Mouse (Mus musculus) liver, embryonic 13.5 days (tissue): ENCODE data around the gene Fbxw2. TPM values are rescaled to one million over a fixed set of nuclear protein-coding genes. Genes with fewer than 3 reads are reported as not detected.
"Not testable (repeated sequence)": the region's sequence is repeated elsewhere in the genome, so short reads cannot be mapped to it uniquely, and the experiment has no call there.

Experiments used
- ATAC-seq: fragments of 200-750 bp; cut with Nextera tagmentation; 2 replicates; pipeline ENCODE4 v1.8.0; 2017; ENCODE audit warnings: low read depth, mild to moderate bottlenecking, moderate number of reproducible peaks, moderate library complexity
- DNase-seq: peaks from one replicate; pipeline ENCODE4 v3.0.0; 2022
- H3K27ac ChIP-seq: fragments of 300-500 bp; sonication (generic); 2 replicates; pipeline ENCODE4 v1.5.1; 2015; ENCODE audit warnings: moderate library complexity, mild to moderate bottlenecking, inconsistent platforms
- H3K27me3 ChIP-seq: fragments of 300-500 bp; sonication (generic); 2 replicates; pipeline ENCODE4 v1.6.1; 2015; ENCODE audit warnings: mild to moderate bottlenecking, inconsistent platforms
- H3K36me3 ChIP-seq: fragments of 300-500 bp; sonication (generic); 2 replicates; pipeline ENCODE4 v1.6.1; 2015; ENCODE audit warnings: mild to moderate bottlenecking, inconsistent platforms
- H3K4me1 ChIP-seq: fragments of 300-500 bp; sonication (generic); replicated peaks from 2 replicates; pipeline ENCODE4 v1.6.1; 2015; ENCODE audit warnings: inconsistent platforms
- H3K4me2 ChIP-seq: fragments of 300-500 bp; sonication (generic); 2 replicates; pipeline ENCODE4 v1.6.1; 2015; ENCODE audit warnings: inconsistent platforms, mild to moderate bottlenecking, moderate library complexity
- H3K4me3 ChIP-seq: fragments of 300-500 bp; sonication (generic); replicated peaks from 2 replicates; pipeline ENCODE4 v1.5.1; 2015; ENCODE audit warnings: mild to moderate bottlenecking, inconsistent platforms
- H3K9ac ChIP-seq: fragments of 300-500 bp; sonication (generic); 2 replicates; pipeline ENCODE4 v1.6.1; 2015; ENCODE audit warnings: mild to moderate bottlenecking, inconsistent platforms
- H3K9me3 ChIP-seq: fragments of 300-500 bp; sonication (generic); replicated peaks from 2 replicates; pipeline ENCODE4 v1.6.1; 2016; ENCODE audit warnings: inconsistent platforms
- WGBS: fragments of 180-500 bp; shearing (Covaris S2); methylation state at CpG from one replicate; pipeline ENCODE4 v1.1.7; 2015; ENCODE audit not compliant: insufficient replicate concordance; 5-methylcytosine and 5-hydroxymethylcytosine counted together
- polyA plus RNA-seq: library from polyadenylated mRNA; unstranded; fragments of >200 nt; fragmentation: Nextera tagmentation; extraction: Ambion mirVana; gene quantifications from 2 replicates; pipeline ENCODE4 v1.2.1, GENCODE M21; 2015

The Fbxw2 gene
- polyA plus RNA-seq, 1 experiment from 2014 or later: 57.7 TPM

DNA sequence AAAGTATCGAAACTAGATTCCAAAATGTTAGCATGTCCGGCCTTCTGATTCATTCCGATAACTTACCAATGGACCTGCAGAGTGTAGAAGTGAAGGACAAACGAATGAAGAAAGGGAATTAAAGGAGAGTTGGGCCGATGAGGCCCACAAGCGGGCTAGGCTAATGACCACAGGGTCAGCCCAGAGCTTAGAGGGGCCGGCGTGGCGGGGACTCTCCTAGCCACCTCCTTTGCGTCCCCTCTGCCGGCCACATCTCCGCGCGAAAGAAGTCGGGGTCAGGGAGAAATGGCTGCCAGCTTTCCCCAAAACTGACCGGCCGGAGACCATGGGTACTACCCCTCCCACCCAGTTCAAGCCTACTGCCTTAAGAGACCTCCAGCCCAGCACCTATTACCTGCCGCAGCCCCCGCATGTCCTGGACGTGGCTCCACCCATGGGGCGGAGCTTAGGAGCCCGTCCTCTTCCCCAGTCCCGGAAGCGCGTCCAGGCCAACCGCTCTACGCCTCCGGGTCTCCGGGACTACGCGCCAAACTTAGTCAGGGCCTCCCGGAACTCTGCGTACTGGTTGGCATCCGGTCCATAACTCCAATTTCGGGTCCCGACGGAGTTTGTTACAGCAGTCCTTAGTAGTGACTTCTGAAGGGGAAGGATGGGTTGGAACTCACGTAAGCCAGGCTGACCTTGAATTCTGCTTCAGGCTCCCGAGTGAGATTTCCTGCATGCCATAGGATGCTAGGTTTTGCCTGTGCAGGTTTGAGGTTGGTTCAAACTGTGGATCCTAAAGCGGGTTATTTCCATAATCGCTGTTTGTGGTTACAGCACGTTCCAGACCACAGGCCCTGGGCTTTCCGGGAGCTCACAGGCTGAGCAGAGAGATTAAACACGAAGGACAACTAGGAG lies 26.5 kb downstream of the Fbxw2 start, which contains the start of gene Rabepk:
Gene Rabepk (minus strand): TSS at position 556 of the 900 bp plus-strand sequence.
- Histone ChIP-seq H3K9ac (peak within 1 kb of the TSS; percentile 88), H3K27ac (peak within 1 kb of the TSS; percentile 87), H3K4me1 (peaks cover 47% of the 10 kb centered on the region), H3K36me3 (peaks cover 26% of the 10 kb centered on the region), H3K4me2 (peak within 1 kb of the TSS; percentile 84), H3K4me3 (peak within 1 kb of the TSS; percentile 74), H3K27me3 (no peaks in the 10 kb centered on the region), H3K9me3 (no peaks in the 10 kb centered on the region)
- ATAC-seq: peak; percentile 77
- DNase-seq: peak; percentile 86
- WGBS: 2% methylated on average over 44 of the region's 44 CpGs

DNA sequence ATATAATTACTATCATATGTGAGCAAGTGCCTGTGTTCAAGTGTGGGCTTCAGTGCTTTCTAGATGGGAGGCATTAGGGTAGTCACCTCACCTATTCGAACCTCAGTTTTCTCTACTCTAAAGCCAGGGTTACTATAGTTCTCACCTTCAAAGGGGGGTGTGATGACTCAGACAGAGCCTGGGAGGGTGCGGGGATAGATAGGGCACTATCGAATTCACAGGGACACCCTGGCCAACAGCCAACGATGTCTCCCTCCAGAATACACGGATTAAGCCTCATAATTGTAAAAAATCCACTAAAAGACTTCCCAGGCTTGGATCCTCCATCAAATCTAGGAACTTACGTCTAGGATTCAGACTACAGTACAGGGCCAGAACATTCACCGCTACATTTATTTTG lies 30.7 kb downstream of the Fbxw2 start:
- H3K9me3 ChIP-seq: no peaks in the 10 kb centered on the region
- ATAC-seq (no peak), DNase-seq (no peak)
- peaks cover 22% of the 10 kb centered on the region for H3K4me1 ChIP-seq
- H3K27ac ChIP-seq: no peak overlapping the region
- no peak overlapping the region for H3K4me3 ChIP-seq
- no peaks in the 10 kb centered on the region for H3K27me3 ChIP-seq
- WGBS: 81% methylated on average over 7 of the region's 7 CpGs
- no peak overlapping the region for H3K9ac ChIP-seq
- no peak overlapping the region for H3K4me2 ChIP-seq
- peaks cover 38% of the 10 kb centered on the region for H3K36me3 ChIP-seq

DNA sequence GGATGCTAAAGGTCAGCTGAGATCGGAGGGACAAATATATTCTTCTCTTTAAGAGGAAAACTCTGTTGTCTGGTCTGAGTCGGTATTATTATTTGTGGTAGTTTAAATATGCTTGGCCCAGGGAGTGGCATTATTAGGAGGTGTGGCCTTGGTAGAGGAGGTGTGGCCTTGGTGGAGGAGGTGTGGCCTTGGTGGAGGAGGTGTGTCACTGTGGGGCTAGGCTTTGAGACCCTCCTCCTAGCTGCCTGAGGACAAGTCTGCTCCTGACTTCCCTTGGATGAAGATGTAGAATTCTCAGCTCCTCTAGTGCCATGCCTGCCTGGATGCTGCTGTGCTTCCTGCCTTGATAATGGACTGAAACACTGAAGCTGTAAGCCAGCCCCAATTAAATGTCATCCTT lies 31.6 kb downstream of the Fbxw2 start:
- H3K4me2 ChIP-seq: no peak overlapping the region
- no peaks in the 10 kb centered on the region for H3K27me3 ChIP-seq

DNA sequence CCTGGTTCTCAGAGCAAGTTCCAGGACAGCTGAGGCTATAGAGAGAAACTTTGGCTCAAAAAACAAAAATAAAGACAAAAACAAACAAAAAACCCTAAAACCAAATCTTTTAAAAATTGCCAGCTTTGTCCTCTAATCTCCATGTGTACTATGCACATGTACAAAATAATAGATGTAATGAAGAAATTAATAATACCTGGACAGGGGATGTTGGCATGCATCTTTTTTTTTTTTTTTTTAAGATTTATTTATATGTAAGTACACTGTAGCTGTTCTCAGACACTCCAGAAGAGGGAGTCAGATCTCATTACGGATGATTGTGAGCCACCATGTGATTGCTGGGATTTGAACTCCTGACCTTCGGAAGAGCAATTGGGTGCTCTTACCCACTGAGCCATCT lies 33.6 kb downstream of the Fbxw2 start:
- not testable (repeated sequence) for DNase-seq, H3K4me2 ChIP-seq, H3K4me1 ChIP-seq, H3K9me3 ChIP-seq, H3K27me3 ChIP-seq, H3K27ac ChIP-seq, H3K4me3 ChIP-seq, H3K9ac ChIP-seq, ATAC-seq
- WGBS: 85% methylated on average over 2 of the region's 2 CpGs
- H3K36me3 ChIP-seq: peaks cover 55% of the 10 kb centered on the region

More for the DNA sequence above, 31.6 kb downstream of the Fbxw2 start:
- DNase-seq: no peak
- H3K4me1 ChIP-seq: peaks cover 17% of the 10 kb centered on the region
- H3K36me3 ChIP-seq: peaks cover 42% of the 10 kb centered on the region
- no peaks in the 10 kb centered on the region for H3K9me3 ChIP-seq
- H3K4me3 ChIP-seq: no peak overlapping the region
- H3K9ac ChIP-seq: no peak overlapping the region
- WGBS: 95% methylated on average over 2 of the region's 2 CpGs
- no peak for ATAC-seq
- no peak overlapping the region for H3K27ac ChIP-seq

DNA sequence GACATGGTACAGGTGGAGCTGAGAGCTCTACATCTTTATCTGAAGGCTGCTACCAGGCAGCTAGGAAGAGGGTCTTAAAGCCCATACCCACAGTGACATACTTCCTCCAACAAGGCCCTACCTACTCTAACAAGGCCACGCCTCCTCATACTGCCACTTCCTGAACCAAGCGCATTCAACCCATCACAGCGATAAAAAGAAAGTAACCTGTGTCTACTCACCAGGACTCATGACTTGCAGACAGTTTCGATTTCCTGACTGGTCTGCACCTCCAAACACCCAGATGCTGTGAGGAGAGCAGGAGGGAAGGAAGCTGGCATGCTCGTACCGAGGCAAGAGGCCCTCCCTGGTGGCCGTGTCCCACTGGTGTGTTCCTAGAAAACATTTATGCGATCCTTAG lies 35.8 kb downstream of the Fbxw2 start:
- H3K9ac ChIP-seq: no peak overlapping the region
- ATAC-seq (no peak), DNase-seq (no peak)
- H3K4me2 ChIP-seq: no peak overlapping the region
- H3K4me1 ChIP-seq: 0 out of 2 replicates have a peak, but pooled peaks cover 3% of the 10 kb centered on the region
- H3K36me3 ChIP-seq: peaks cover 60% of the 10 kb centered on the region
- H3K27ac ChIP-seq: 0 out of 2 replicates have a peak overlapping the region, but pooled peaks have one; percentile 30
- H3K9me3 ChIP-seq: no peaks in the 10 kb centered on the region
- H3K4me3 ChIP-seq: no peak overlapping the region
- H3K27me3 ChIP-seq: no peaks in the 10 kb centered on the region
- WGBS: 65% methylated on average over 8 of the region's 8 CpGs

DNA sequence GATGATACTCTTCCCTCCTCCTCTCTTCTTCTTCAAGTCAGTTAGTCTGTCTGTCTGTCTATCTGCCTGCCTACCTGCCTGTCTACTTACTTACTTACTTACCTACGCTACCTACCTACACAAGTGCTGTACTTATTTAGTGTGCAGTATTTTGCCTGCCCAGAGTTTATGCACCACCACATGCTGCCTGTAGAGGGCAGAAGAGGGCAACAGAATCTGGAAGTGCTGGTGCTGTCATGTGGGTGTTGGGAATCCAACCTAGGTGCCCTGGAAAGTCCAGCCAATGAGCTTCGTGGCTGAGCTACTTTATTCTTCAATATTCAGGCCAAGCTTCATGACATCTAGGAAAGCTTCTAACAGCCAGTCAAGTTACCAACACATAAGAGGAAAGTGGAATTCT lies 42.0 kb downstream of the Fbxw2 start:
- Histone ChIP-seq H3K4me3 (no peak overlapping the region), H3K9me3 (no peaks in the 10 kb centered on the region), H3K9ac (peak overlapping the region; percentile 66; the same call in 1 of the 2 replicates), H3K27ac (peak overlapping the region; percentile 99), H3K4me2 (no peak overlapping the region), H3K4me1 (peaks cover 39% of the 10 kb centered on the region), H3K27me3 (no peaks in the 10 kb centered on the region), H3K36me3 (peaks cover 75% of the 10 kb centered on the region)
- DNase-seq (peak; percentile 70), ATAC-seq (no peak)
- WGBS: 51% methylated on average over 2 of the region's 2 CpGs

DNA sequence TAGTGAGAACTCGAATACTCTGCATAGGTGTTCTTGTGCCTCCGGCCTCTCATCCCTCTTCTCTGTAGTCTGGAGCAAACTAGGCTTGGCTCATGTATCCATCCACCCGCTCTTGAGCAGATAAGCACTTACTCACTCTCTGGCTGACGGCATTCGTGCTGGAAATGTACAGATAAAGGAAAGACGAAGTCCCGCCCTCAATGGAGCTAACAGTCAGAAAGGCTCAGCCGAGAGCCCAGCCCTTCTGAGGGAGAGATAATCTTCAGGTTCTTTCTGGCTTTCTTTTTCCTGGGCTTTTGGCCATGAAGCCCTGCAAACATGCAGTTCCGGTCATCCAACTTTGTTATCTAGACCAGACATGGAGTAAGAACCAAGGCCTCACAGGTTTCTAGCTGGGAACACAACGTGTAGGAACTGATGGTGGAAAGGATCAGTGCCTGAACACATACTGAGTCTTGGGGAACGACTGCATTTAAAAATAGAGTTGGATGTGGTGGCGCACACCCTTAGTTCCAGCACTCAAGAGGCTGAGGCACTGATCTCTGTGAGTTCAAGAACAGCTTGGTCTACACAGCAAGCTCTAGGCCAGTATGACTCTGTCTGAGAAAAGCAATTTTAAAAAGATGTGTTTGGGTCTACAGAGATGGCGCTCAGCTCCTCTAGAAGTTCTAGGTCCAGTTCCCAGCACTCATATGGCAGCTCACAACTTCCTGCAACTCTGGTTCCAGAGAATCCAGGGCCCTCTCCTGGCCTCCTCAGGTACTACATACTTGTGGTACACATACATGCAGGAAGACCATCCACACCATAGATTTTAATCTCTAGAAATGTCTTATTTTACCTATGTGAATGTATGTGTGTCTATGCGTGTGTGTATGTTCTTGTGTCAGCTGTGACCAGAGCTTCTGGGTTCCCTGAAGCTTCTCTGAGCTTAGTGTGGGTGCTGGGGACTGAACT lies 42.8 kb downstream of the Fbxw2 start:
- Histone ChIP-seq H3K9ac (peak overlapping the region; percentile 70), H3K9me3 (no peaks in the 10 kb centered on the region), H3K27ac (peak overlapping the region; percentile 99), H3K36me3 (peaks cover 76% of the 10 kb centered on the region), H3K4me2 (peak overlapping the region; percentile 64), H3K27me3 (no peaks in the 10 kb centered on the region), H3K4me1 (peaks cover 40% of the 10 kb centered on the region), H3K4me3 (peak overlapping the region; percentile 32)
- DNase-seq (peak; percentile 88), ATAC-seq (peak; percentile 98)
- 30% methylated on average over 14 of the region's 14 CpGs for WGBS

DNA sequence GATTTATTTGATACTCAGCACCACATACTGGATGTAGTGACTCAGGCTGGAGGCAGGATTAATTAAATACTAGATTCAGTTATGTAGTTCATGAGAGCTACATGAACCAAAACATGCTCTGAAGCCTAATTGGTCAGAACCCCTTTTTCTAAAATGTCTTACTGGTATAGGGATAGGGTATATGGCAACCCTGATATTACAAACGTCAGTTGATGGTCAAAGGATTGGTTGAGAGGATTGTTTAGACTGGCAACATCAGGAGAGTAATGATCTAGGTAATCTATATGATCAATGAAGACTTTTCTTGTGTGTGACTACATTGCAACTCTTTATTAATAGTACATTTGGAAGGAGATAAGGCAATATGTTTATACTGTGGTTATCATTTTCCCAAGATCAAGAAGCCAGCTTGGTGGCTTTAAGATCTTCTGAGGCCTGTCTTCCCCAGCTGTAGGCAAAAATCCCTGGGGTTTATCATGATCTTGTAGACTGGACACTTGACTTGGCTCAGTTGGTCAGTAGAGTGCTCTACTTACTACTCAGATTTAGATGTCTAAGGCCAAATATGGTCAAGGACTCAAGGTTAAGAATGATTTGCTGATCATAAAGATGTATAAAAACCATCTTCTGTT lies 48.8 kb downstream of the Fbxw2 start:
- no peaks in the 10 kb centered on the region for H3K9me3 ChIP-seq
- H3K4me3 ChIP-seq: no peak overlapping the region
- H3K27me3 ChIP-seq: no peaks in the 10 kb centered on the region
- H3K4me2 ChIP-seq: peak overlapping the region; percentile 80; the same call in 1 of the 2 replicates
- ATAC-seq (no peak), DNase-seq (no peak)
- H3K9ac ChIP-seq: no peak overlapping the region
- 48% methylated on average over 1 of the region's 1 CpGs for WGBS
- 0 out of 2 replicates have a peak overlapping the region, but pooled peaks have one; percentile 6 for H3K27ac ChIP-seq
- peaks cover 95% of the 10 kb centered on the region for H3K36me3 ChIP-seq
- peaks cover 65% of the 10 kb centered on the region for H3K4me1 ChIP-seq

DNA sequence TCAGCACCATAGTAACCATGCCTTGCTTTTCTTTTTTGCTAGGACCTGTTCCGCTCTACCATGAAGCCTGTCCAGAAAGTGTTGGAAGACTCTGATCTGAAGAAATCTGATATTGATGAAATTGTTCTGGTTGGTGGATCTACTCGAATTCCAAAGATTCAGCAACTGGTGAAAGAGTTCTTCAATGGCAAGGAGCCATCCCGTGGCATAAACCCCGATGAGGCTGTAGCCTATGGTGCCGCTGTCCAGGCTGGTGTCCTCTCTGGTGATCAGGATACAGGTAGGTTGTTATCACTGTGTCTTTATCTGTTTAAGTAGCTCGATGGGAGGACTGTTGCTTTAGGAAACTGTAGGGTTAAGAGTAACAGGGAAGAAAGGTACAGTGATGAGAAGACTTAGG lies 51.6 kb downstream of the Fbxw2 start:
- no peaks in the 10 kb centered on the region for H3K9me3 ChIP-seq
- WGBS: 81% methylated on average over 6 of the region's 6 CpGs
- H3K36me3 ChIP-seq: peaks cover 71% of the 10 kb centered on the region
- peak overlapping the region; percentile 97 for H3K4me3 ChIP-seq
- H3K27me3 ChIP-seq: no peaks in the 10 kb centered on the region
- H3K27ac ChIP-seq: peak overlapping the region; percentile 30; the same call in 1 of the 2 replicates
- H3K4me1 ChIP-seq: peaks cover 62% of the 10 kb centered on the region
- H3K4me2 ChIP-seq: peak overlapping the region; percentile 80
- no peak for DNase-seq
- no peak for ATAC-seq
- peak overlapping the region; percentile 97 for H3K9ac ChIP-seq

DNA sequence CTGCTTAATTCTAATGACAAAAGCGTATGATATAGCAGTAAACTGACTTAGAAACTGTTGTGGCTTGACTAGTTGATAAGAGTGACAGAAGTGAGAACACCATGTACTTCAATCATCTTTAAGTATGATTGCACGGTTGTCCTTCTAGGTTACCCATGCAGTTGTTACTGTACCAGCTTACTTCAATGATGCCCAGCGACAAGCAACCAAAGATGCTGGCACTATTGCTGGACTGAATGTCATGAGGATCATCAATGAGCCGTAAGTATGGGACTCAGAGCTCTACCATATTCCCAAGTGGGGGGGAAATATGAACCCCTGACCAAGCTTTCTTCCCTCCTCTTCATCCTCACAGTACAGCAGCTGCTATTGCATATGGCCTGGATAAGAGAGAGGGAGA lies 52.4 kb downstream of the Fbxw2 start:
- peaks cover 63% of the 10 kb centered on the region for H3K36me3 ChIP-seq
- H3K9me3 ChIP-seq: no peaks in the 10 kb centered on the region
- DNase-seq: no peak
- H3K27me3 ChIP-seq: no peaks in the 10 kb centered on the region
- WGBS: 83% methylated on average over 4 of the region's 4 CpGs
- H3K27ac ChIP-seq: peak overlapping the region; percentile 30; the same call in 1 of the 2 replicates
- no peak for ATAC-seq
- peaks cover 62% of the 10 kb centered on the region for H3K4me1 ChIP-seq
- H3K4me2 ChIP-seq: peak overlapping the region; percentile 80
- H3K4me3 ChIP-seq: peak overlapping the region; percentile 97
- H3K9ac ChIP-seq: peak overlapping the region; percentile 97
